Mouse (Mus musculus) G1E (cell line): Measurements from ENCODE around the gene Mfn2.

Experiments used
- CTCF ChIP-seq: IDR thresholded peaks from 2 replicates; pipeline ENCODE4 v1.5.1; 2012; ENCODE audit warnings: low read depth, low read length, inconsistent platforms, mixed read lengths
- GATA1 ChIP-seq: IDR thresholded peaks from 2 replicates; pipeline ENCODE4 v1.6.1; 2012; ENCODE audit warnings: borderline replicate concordance, low read length, inconsistent platforms, mixed read lengths
- TAL1 ChIP-seq: conservative IDR thresholded peaks from 2 replicates; pipeline ENCODE4 v1.6.1; 2012; ENCODE audit warnings: low read depth, low read length, inconsistent platforms, mixed read lengths

GRCm38 (mm10) chr4:147866056-147866455 lies 38.4 kb downstream of the Mfn2 start:
- TF ChIP-seq CTCF (no peak), TAL1 (no peak), GATA1 (no peak)
